Mouse (Mus musculus): ENCODE results near the gene Smurf1. TPM values are rescaled to one million over a fixed set of nuclear protein-coding genes. Genes with fewer than 3 reads are reported as not detected.

Gene Smurf1
- polyA plus RNA-seq, 1 experiment from 2014 or later = 17.2 TPM

- DNase-seq (ENCODE audit: low spot score) = no peak
- no peak for ATAC-seq (replicated peaks; ENCODE audit: low FRiP score, low TSS enrichment, low read depth)
- no peaks in the 10 kb centered on the region for H3K4me1 ChIP-seq (replicated peaks; ENCODE audit: control insufficient read depth, insufficient read depth, low read length)
- WGBS = 87% methylated on average over 14 of the region's 14 CpGs
- no peaks in the 10 kb centered on the region for H3K27me3 ChIP-seq (replicated peaks; ENCODE audit: control insufficient read depth, insufficient read depth, low read length)
- no peak overlapping the region for H3K27ac ChIP-seq (ENCODE audit: low read depth)
- no peak overlapping the region for H3K9ac ChIP-seq (ENCODE audit: low read length)
- no peak overlapping the region for H3K4me2 ChIP-seq (ENCODE audit: low read length)
- H3K4me3 ChIP-seq (ENCODE audit: low read depth, low read length) = no peak overlapping the region
- peaks cover 89% of the 10 kb centered on the region for H3K36me3 ChIP-seq (ENCODE audit: control insufficient read depth, insufficient read depth, low read length)
- H3K9me3 ChIP-seq (ENCODE audit: control insufficient read depth, low read length) = no peaks in the 10 kb centered on the region
Observed at GRCm38 (mm10) chr5:144881670-144882399, 83.8 kb downstream of the Smurf1 start.

DNA sequence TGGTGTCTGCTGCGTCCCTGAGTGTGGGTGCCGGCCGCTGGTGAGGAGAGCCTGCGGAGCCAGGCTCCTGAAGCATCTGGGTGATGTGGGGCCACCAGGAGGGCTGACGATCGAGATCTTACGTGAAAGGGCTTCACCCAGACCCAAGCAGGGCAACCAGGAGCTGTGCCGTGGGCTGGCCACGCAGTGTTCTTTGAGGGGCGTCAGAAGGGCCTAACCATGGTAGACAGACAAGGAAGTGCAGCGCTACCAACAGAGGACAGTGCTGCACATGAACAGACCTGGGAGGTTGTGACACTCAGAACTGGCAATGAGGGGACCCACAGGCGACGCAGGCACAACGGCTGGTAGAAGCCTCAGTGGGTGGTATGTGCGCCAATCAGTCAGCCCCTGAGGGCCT, 88.6 kb downstream of the Smurf1 start:
- H3K4me1 ChIP-seq (replicated peaks; ENCODE audit: control insufficient read depth, insufficient read depth, low read length) = no peaks in the 10 kb centered on the region
- no peak overlapping the region for H3K4me2 ChIP-seq (ENCODE audit: low read length)
- 89% methylated on average over 15 of the region's 15 CpGs for WGBS
- H3K9me3 ChIP-seq (ENCODE audit: control insufficient read depth, low read length) = no peaks in the 10 kb centered on the region
- H3K9ac ChIP-seq (ENCODE audit: low read length) = no peak overlapping the region
- H3K27me3 ChIP-seq (replicated peaks; ENCODE audit: control insufficient read depth, insufficient read depth, low read length) = no peaks in the 10 kb centered on the region
- no peak overlapping the region for H3K27ac ChIP-seq (ENCODE audit: low read depth)
- no peak overlapping the region for H3K4me3 ChIP-seq (ENCODE audit: low read depth, low read length)
- peaks cover 47% of the 10 kb centered on the region for H3K36me3 ChIP-seq (ENCODE audit: control insufficient read depth, insufficient read depth, low read length)
- ATAC-seq (replicated peaks; ENCODE audit: low FRiP score, low TSS enrichment, low read depth) (no peak), DNase-seq (ENCODE audit: low spot score) (no peak)

DNA sequence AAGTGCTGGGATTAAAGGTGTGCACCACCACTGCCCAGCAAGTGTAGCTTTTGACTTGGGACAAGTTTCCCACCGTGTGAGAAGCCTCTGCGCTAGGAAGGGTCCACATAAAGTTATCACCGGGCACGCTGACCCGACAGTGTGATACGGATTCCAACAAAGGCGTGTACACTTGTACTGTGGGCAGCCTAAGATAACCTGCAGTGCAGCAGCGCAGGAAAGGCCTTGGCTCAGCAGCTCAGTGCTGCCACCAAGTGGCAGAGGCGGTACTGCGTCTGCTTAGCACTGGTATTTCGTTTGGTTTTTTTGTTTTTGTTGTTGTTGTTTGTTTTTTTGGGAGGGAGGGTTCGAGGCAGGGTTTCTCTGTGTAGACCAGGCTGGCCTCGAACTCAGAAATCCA, 89.8 kb downstream of the Smurf1 start:
- Histone ChIP-seq H3K4me3 (ENCODE audit: low read depth, low read length) (no peak overlapping the region), H3K9me3 (ENCODE audit: control insufficient read depth, low read length) (no peaks in the 10 kb centered on the region), H3K9ac (ENCODE audit: low read length) (no peak overlapping the region), H3K27ac (ENCODE audit: low read depth) (no peak overlapping the region), H3K4me1 (replicated peaks; ENCODE audit: control insufficient read depth, insufficient read depth, low read length) (no peaks in the 10 kb centered on the region), H3K36me3 (ENCODE audit: control insufficient read depth, insufficient read depth, low read length) (peaks cover 36% of the 10 kb centered on the region), H3K27me3 (replicated peaks; ENCODE audit: control insufficient read depth, insufficient read depth, low read length) (no peaks in the 10 kb centered on the region), H3K4me2 (ENCODE audit: low read length) (no peak overlapping the region)
- 16% methylated on average over 13 of the region's 13 CpGs for WGBS
- DNase-seq (ENCODE audit: low spot score) = peak; percentile 85
- peak; percentile 79 for ATAC-seq (replicated peaks; ENCODE audit: low FRiP score, low TSS enrichment, low read depth)

- H3K9me3 ChIP-seq (ENCODE audit: control insufficient read depth, low read length) = no peaks in the 10 kb centered on the region
- H3K4me2 ChIP-seq (ENCODE audit: low read length) = no peak overlapping the region
- no peak overlapping the region for H3K4me3 ChIP-seq (ENCODE audit: low read depth, low read length)
- ATAC-seq (replicated peaks; ENCODE audit: low FRiP score, low TSS enrichment, low read depth) = no peak; the same call in 1 of the 2 replicates
- H3K27me3 ChIP-seq (replicated peaks; ENCODE audit: control insufficient read depth, insufficient read depth, low read length) = no peaks in the 10 kb centered on the region
- WGBS = 85% methylated on average over 6 of the region's 6 CpGs
- no peaks in the 10 kb centered on the region for H3K4me1 ChIP-seq (replicated peaks; ENCODE audit: control insufficient read depth, insufficient read depth, low read length)
- no peak overlapping the region for H3K9ac ChIP-seq (ENCODE audit: low read length)
- H3K36me3 ChIP-seq (ENCODE audit: control insufficient read depth, insufficient read depth, low read length) = peaks cover 29% of the 10 kb centered on the region
- no peak for DNase-seq (ENCODE audit: low spot score)
- H3K27ac ChIP-seq (ENCODE audit: low read depth) = no peak overlapping the region
Observed at GRCm38 (mm10) chr5:144875227-144875626, 90.4 kb downstream of the Smurf1 start.

DNA sequence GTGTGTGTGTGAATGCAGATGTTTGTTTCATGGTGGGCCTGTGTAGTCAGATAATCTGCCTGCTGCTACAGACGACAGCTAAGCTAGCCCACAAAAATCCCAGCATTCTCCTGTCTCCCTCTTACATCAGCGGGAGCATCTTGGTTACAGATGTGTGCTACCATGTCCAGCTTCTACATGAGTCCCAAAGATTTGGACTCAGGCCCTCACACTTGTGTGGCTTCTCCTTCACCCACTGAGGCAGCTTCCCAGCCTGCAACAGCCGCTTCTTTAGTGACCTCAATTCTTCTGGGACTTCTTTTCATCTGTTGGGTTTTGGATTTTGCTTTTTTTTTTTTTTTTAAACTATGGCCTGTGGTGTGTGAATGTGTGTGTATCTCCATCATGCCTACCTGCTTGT, 92.8 kb downstream of the Smurf1 start:
- ATAC-seq (replicated peaks; ENCODE audit: low FRiP score, low TSS enrichment, low read depth) (no peak), DNase-seq (ENCODE audit: low spot score) (no peak)
- H3K4me3 ChIP-seq (ENCODE audit: low read depth, low read length) = no peak overlapping the region
- peaks cover 11% of the 10 kb centered on the region; the same call in 1 of the 2 replicates for H3K36me3 ChIP-seq (ENCODE audit: control insufficient read depth, insufficient read depth, low read length)
- H3K27ac ChIP-seq (ENCODE audit: low read depth) = no peak overlapping the region
- WGBS = 83% methylated on average over 3 of the region's 3 CpGs
- no peaks in the 10 kb centered on the region for H3K4me1 ChIP-seq (replicated peaks; ENCODE audit: control insufficient read depth, insufficient read depth, low read length)
- no peaks in the 10 kb centered on the region for H3K27me3 ChIP-seq (replicated peaks; ENCODE audit: control insufficient read depth, insufficient read depth, low read length)
- no peak overlapping the region for H3K9ac ChIP-seq (ENCODE audit: low read length)
- no peaks in the 10 kb centered on the region for H3K9me3 ChIP-seq (ENCODE audit: control insufficient read depth, low read length)
- H3K4me2 ChIP-seq (ENCODE audit: low read length) = no peak overlapping the region

- no peak overlapping the region for H3K4me3 ChIP-seq (ENCODE audit: low read depth, low read length)
- DNase-seq (ENCODE audit: low spot score) (no peak), ATAC-seq (replicated peaks; ENCODE audit: low FRiP score, low TSS enrichment, low read depth) (no peak)
- WGBS = 79% methylated on average over 5 of the region's 5 CpGs
- H3K27me3 ChIP-seq (replicated peaks; ENCODE audit: control insufficient read depth, insufficient read depth, low read length) = no peaks in the 10 kb centered on the region
- H3K9me3 ChIP-seq (ENCODE audit: control insufficient read depth, low read length) = no peaks in the 10 kb centered on the region
- H3K9ac ChIP-seq (ENCODE audit: low read length) = no peak overlapping the region
- H3K36me3 ChIP-seq (ENCODE audit: control insufficient read depth, insufficient read depth, low read length) = peaks cover 7% of the 10 kb centered on the region; the same call in 1 of the 2 replicates
- H3K27ac ChIP-seq (ENCODE audit: low read depth) = no peak overlapping the region
- no peaks in the 10 kb centered on the region for H3K4me1 ChIP-seq (replicated peaks; ENCODE audit: control insufficient read depth, insufficient read depth, low read length)
- H3K4me2 ChIP-seq (ENCODE audit: low read length) = no peak overlapping the region
Observed at GRCm38 (mm10) chr5:144872326-144872725, 93.3 kb downstream of the Smurf1 start.

DNA sequence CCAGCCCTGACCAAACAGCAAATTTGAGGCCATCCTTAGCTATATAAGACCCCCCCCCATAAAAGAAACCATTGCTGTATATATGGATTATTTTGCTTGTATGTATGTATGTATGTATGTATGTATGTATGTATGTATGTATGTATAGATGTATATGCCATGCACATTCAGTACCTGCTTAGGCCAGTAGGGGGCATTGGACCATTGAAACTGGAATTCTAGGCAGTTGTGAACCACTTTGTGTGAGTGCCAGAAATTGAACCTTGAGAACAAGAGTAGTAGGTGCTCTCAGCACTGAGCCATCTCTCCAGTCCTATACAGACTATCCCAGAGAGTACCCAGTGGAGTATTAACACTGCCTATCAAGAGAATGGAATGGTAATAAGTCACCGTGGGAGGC, 93.9 kb downstream of the Smurf1 start:
- H3K36me3 ChIP-seq (ENCODE audit: control insufficient read depth, insufficient read depth, low read length) = peaks cover 2% of the 10 kb centered on the region; the same call in 1 of the 2 replicates
- 90% methylated on average over 1 of the region's 1 CpGs for WGBS
- ATAC-seq (replicated peaks; ENCODE audit: low FRiP score, low TSS enrichment, low read depth) (no peak), DNase-seq (ENCODE audit: low spot score) (no peak)
- H3K4me2 ChIP-seq (ENCODE audit: low read length) = no peak overlapping the region
- H3K4me1 ChIP-seq (replicated peaks; ENCODE audit: control insufficient read depth, insufficient read depth, low read length) = no peaks in the 10 kb centered on the region
- H3K27me3 ChIP-seq (replicated peaks; ENCODE audit: control insufficient read depth, insufficient read depth, low read length) = no peaks in the 10 kb centered on the region
- no peak overlapping the region for H3K27ac ChIP-seq (ENCODE audit: low read depth)
- no peaks in the 10 kb centered on the region for H3K9me3 ChIP-seq (ENCODE audit: control insufficient read depth, low read length)
- no peak overlapping the region for H3K9ac ChIP-seq (ENCODE audit: low read length)
- no peak overlapping the region for H3K4me3 ChIP-seq (ENCODE audit: low read depth, low read length)

DNA sequence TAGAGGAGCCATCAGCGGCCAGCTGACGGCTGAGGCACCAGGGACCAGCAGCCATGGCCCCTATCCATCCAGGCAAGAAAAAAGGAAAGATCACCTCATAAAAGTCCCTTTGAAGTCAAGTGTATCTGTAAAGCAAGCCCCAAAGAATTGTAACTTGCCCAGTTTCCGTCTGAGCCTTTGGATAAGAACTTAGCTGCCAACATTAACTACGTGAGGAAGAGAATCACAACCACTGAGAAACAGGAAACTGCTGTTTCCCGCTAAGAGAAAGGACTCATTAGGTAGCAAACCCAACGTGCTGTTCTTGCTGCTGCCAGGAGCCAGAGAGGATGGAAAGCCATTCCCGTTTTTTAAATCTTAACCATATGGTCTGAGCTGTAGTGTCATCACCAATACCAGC, 94.9 kb downstream of the Smurf1 start:
- Histone ChIP-seq H3K27ac (ENCODE audit: low read depth) (no peak overlapping the region), H3K27me3 (replicated peaks; ENCODE audit: control insufficient read depth, insufficient read depth, low read length) (no peaks in the 10 kb centered on the region), H3K36me3 (ENCODE audit: control insufficient read depth, insufficient read depth, low read length) (no peaks in the 10 kb centered on the region), H3K9me3 (ENCODE audit: control insufficient read depth, low read length) (no peaks in the 10 kb centered on the region), H3K4me3 (ENCODE audit: low read depth, low read length) (no peak overlapping the region), H3K4me1 (replicated peaks; ENCODE audit: control insufficient read depth, insufficient read depth, low read length) (no peaks in the 10 kb centered on the region), H3K4me2 (ENCODE audit: low read length) (no peak overlapping the region), H3K9ac (ENCODE audit: low read length) (no peak overlapping the region)
- WGBS = 74% methylated on average over 7 of the region's 7 CpGs
- ATAC-seq (replicated peaks; ENCODE audit: low FRiP score, low TSS enrichment, low read depth) = no peak
- DNase-seq (ENCODE audit: low spot score) = no peak

- WGBS = 76% methylated on average over 7 of the region's 7 CpGs
Observed at GRCm38 (mm10) chr5:144869466-144869865, 96.2 kb downstream of the Smurf1 start.

More at GRCm38 (mm10) chr5:144869466-144869865, 96.2 kb downstream of the Smurf1 start:
- Histone ChIP-seq H3K4me2 (ENCODE audit: low read length) (no peak overlapping the region), H3K27me3 (replicated peaks; ENCODE audit: control insufficient read depth, insufficient read depth, low read length) (no peaks in the 10 kb centered on the region), H3K4me1 (replicated peaks; ENCODE audit: control insufficient read depth, insufficient read depth, low read length) (no peaks in the 10 kb centered on the region), H3K27ac (ENCODE audit: low read depth) (no peak overlapping the region), H3K36me3 (ENCODE audit: control insufficient read depth, insufficient read depth, low read length) (no peaks in the 10 kb centered on the region), H3K9ac (ENCODE audit: low read length) (no peak overlapping the region), H3K9me3 (ENCODE audit: control insufficient read depth, low read length) (no peaks in the 10 kb centered on the region), H3K4me3 (ENCODE audit: low read depth, low read length) (no peak overlapping the region)
- DNase-seq (ENCODE audit: low spot score) = no peak
- no peak for ATAC-seq (replicated peaks; ENCODE audit: low FRiP score, low TSS enrichment, low read depth)
